Mouse (Mus musculus) stomach, embryonic 15.5 days (tissue): Measurements from ENCODE around the gene Carhsp1. TPM values are rescaled to one million over a fixed set of nuclear protein-coding genes. Genes with fewer than 3 reads are reported as not detected.

ENCODE experiments used
- ATAC-seq: fragments of 200-750 bp; cut with Nextera tagmentation; 2 replicates; pipeline ENCODE4 v1.8.0; 2017; ENCODE audit warnings: low read depth, moderate number of reproducible peaks, moderate TSS enrichment; ENCODE audit not compliant: insufficient read depth, low FRiP score
- H3K27ac ChIP-seq: fragments of 300-500 bp; sonication (generic); 2 replicates; pipeline ENCODE4 v1.5.1; 2015; ENCODE audit warnings: mild to moderate bottlenecking, inconsistent platforms
- H3K27me3 ChIP-seq: fragments of 300-500 bp; sonication (generic); replicated peaks from 2 replicates; pipeline ENCODE4 v1.6.1; 2015; ENCODE audit warnings: inconsistent platforms
- H3K36me3 ChIP-seq: fragments of 300-500 bp; sonication (generic); 2 replicates; pipeline ENCODE4 v1.6.1; 2015; ENCODE audit warnings: inconsistent platforms
- H3K4me1 ChIP-seq: fragments of 300-500 bp; sonication (generic); 2 replicates; pipeline ENCODE4 v1.6.1; 2015; ENCODE audit warnings: inconsistent platforms
- H3K4me2 ChIP-seq: fragments of 300-500 bp; sonication (generic); 2 replicates; pipeline ENCODE4 v1.6.1; 2015; ENCODE audit warnings: mild to moderate bottlenecking, inconsistent platforms
- H3K4me3 ChIP-seq: fragments of 300-500 bp; sonication (generic); replicated peaks from 2 replicates; pipeline ENCODE4 v1.5.1; 2015; ENCODE audit warnings: inconsistent platforms
- H3K9ac ChIP-seq: fragments of 300-500 bp; sonication (generic); 2 replicates; pipeline ENCODE4 v1.6.1; 2015; ENCODE audit warnings: inconsistent platforms
- H3K9me3 ChIP-seq: fragments of 300-500 bp; sonication (generic); 2 replicates; pipeline ENCODE4 v1.6.1; 2016; ENCODE audit warnings: inconsistent platforms
- WGBS: fragments of 180-500 bp; shearing (Covaris S2); methylation state at CpG from one replicate; pipeline ENCODE4 v1.1.7; 2015; 5-methylcytosine and 5-hydroxymethylcytosine counted together
- polyA plus RNA-seq: library from polyadenylated mRNA; unstranded; fragments of >200 nt; fragmentation: Nextera tagmentation; extraction: Ambion mirVana; gene quantifications from 2 replicates; pipeline ENCODE4 v1.2.1, GENCODE M21; 2015

The Carhsp1 gene
- polyA plus RNA-seq, 1 experiment from 2014 or later: 82.3 TPM

DNA sequence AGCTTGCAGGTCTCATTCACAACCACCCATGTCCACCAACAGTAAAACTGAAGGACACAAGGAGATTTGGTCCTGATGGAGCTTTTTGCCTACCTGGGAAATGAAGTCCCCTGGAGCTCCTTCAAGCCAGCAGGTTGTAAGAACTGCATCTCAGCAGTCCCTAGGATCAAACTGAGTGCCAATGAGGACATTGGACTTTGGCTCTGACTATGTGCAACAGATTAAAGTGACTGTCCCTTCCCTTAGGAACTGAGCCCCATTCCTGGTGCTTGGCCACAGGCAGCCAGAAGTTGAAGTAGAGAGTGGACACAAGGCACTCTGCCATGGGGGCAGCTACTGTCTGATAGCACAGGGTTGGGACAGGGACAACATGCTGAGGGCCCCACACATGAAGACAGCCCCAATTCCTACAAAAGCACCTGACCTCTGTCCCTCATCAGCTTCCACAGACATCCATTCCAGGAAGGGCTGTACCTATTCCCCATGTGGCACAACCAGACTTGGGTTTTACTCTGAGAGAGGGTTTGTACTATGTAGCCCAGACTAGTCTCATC, 15.7 kb upstream of the Carhsp1 start:
- Histone ChIP-seq H3K36me3 (peaks cover 29% of the 10 kb centered on the region), H3K9me3 (no peaks in the 10 kb centered on the region), H3K4me1 (peaks cover 10% of the 10 kb centered on the region; the same call in 1 of the 2 replicates), H3K4me2 (no peak overlapping the region), H3K9ac (no peak overlapping the region), H3K27ac (no peak overlapping the region), H3K4me3 (no peak overlapping the region), H3K27me3 (no peaks in the 10 kb centered on the region)
- ATAC-seq: no peak

DNA sequence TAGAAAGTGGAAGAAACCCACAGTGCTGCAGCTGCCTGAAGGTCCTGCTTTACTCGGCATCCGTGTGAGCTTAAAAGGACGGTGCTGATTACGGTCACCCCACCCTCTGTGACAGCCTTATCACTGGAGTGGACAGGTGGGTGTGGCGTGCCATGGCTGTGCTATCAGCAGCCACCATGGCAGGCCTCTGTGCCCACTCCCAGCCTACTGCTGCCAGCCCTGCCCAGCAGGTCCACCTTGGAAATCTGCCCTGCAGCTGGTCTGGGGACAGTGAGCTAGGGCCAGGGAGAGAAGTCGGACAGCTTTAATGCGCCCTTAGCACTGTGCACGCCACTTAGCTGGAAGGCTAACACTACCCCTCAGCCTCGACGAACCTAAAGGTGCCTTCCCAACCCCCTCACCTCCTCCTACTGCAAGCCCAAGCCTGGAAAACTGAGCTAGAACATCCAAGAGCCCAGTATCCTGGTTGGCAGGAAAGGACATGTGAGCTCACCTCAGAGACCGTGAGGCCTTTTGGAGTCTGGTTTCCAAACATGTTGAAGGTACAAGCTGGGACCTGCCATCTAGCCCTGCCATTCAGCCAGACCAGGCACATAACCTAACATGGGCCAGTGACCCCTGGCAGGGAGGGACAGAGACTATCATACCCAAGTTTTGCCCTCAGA, 15.0 kb upstream of the Carhsp1 start:
- H3K27ac ChIP-seq: peak overlapping the region; percentile 44; the same call in 1 of the 2 replicates
- H3K4me3 ChIP-seq: no peak overlapping the region
- peaks cover 10% of the 10 kb centered on the region; the same call in 1 of the 2 replicates for H3K4me1 ChIP-seq

GRCm38 (mm10) chr16:8686121-8686870, 14.3 kb upstream of the Carhsp1 start:
- peaks cover 10% of the 10 kb centered on the region; the same call in 1 of the 2 replicates for H3K4me1 ChIP-seq
- peaks cover 17% of the 10 kb centered on the region for H3K36me3 ChIP-seq
- WGBS: 54% methylated on average over 7 of the region's 7 CpGs
- H3K4me2 ChIP-seq: no peak overlapping the region
- peak; percentile 37; the same call in 1 of the 2 replicates for ATAC-seq
- H3K27ac ChIP-seq: peak overlapping the region; percentile 44; the same call in 1 of the 2 replicates
- no peak overlapping the region for H3K9ac ChIP-seq
- no peak overlapping the region for H3K4me3 ChIP-seq
- H3K27me3 ChIP-seq: no peaks in the 10 kb centered on the region
- H3K9me3 ChIP-seq: no peaks in the 10 kb centered on the region

More for the DNA sequence above, 15.0 kb upstream of the Carhsp1 start:
- Histone ChIP-seq H3K9me3 (no peaks in the 10 kb centered on the region), H3K27me3 (no peaks in the 10 kb centered on the region), H3K36me3 (peaks cover 23% of the 10 kb centered on the region), H3K9ac (no peak overlapping the region), H3K4me2 (no peak overlapping the region)
- WGBS: 66% methylated on average over 11 of the region's 11 CpGs
- ATAC-seq: peak; percentile 95

- H3K4me3 ChIP-seq: no peak overlapping the region
- 52% methylated on average over 4 of the region's 4 CpGs for WGBS
- H3K36me3 ChIP-seq: peaks cover 8% of the 10 kb centered on the region
- H3K9me3 ChIP-seq: no peaks in the 10 kb centered on the region
- H3K4me1 ChIP-seq: peaks cover 10% of the 10 kb centered on the region; the same call in 1 of the 2 replicates
- ATAC-seq: no peak
- H3K27ac ChIP-seq: no peak overlapping the region
- H3K9ac ChIP-seq: no peak overlapping the region
- H3K27me3 ChIP-seq: no peaks in the 10 kb centered on the region
- no peak overlapping the region for H3K4me2 ChIP-seq
Measured at GRCm38 (mm10) chr16:8685087-8685486, 13.1 kb upstream of the Carhsp1 start.

- no peak within 1 kb of the TSS for H3K4me3 ChIP-seq
- no peak within 1 kb of the TSS for H3K9ac ChIP-seq
- ATAC-seq: no peak
- 0 out of 2 replicates have a peak, but pooled peaks cover 2% of the 10 kb centered on the region for H3K4me1 ChIP-seq
- H3K9me3 ChIP-seq: no peaks in the 10 kb centered on the region
- no peaks in the 10 kb centered on the region for H3K36me3 ChIP-seq
- H3K27me3 ChIP-seq: no peaks in the 10 kb centered on the region
- 86% methylated on average over 5 of the region's 5 CpGs for WGBS
- no peak within 1 kb of the TSS for H3K4me2 ChIP-seq
- H3K27ac ChIP-seq: no peak within 1 kb of the TSS
Measured at GRCm38 (mm10) chr16:8680470-8680869, 8.5 kb upstream of the Carhsp1 start, which contains the start of gene Gm5767. Gene Gm5767, plus strand, starts transcription at chr16:8680770.

- no peak overlapping the region for H3K27ac ChIP-seq
- H3K4me1 ChIP-seq: no peaks in the 10 kb centered on the region
- H3K9ac ChIP-seq: no peak overlapping the region
- WGBS: 70% methylated on average over 3 of the region's 3 CpGs
- H3K9me3 ChIP-seq: no peaks in the 10 kb centered on the region
- no peak for ATAC-seq
- H3K36me3 ChIP-seq: no peaks in the 10 kb centered on the region
- no peak overlapping the region for H3K4me2 ChIP-seq
- no peaks in the 10 kb centered on the region for H3K27me3 ChIP-seq
- H3K4me3 ChIP-seq: no peak overlapping the region
Measured at GRCm38 (mm10) chr16:8679780-8680179, 7.8 kb upstream of the Carhsp1 start.

GRCm38 (mm10) chr16:8678676-8679075, 6.7 kb upstream of the Carhsp1 start:
- WGBS: 73% methylated on average over 4 of the region's 4 CpGs
- Histone ChIP-seq H3K27me3 (no peaks in the 10 kb centered on the region), H3K4me1 (no peaks in the 10 kb centered on the region), H3K4me2 (no peak overlapping the region), H3K9ac (no peak overlapping the region), H3K27ac (no peak overlapping the region), H3K4me3 (no peak overlapping the region), H3K9me3 (no peaks in the 10 kb centered on the region), H3K36me3 (no peaks in the 10 kb centered on the region)
- ATAC-seq: no peak

GRCm38 (mm10) chr16:8678035-8678434, 6.1 kb upstream of the Carhsp1 start:
- no peak overlapping the region for H3K4me3 ChIP-seq
- H3K36me3 ChIP-seq: no peaks in the 10 kb centered on the region
- H3K4me1 ChIP-seq: no peaks in the 10 kb centered on the region
- peak; percentile 42; the same call in 1 of the 2 replicates for ATAC-seq
- H3K27ac ChIP-seq: no peak overlapping the region
- 51% methylated on average over 5 of the region's 5 CpGs for WGBS
- H3K27me3 ChIP-seq: no peaks in the 10 kb centered on the region
- no peak overlapping the region for H3K9ac ChIP-seq
- no peak overlapping the region for H3K4me2 ChIP-seq
- H3K9me3 ChIP-seq: no peaks in the 10 kb centered on the region

DNA sequence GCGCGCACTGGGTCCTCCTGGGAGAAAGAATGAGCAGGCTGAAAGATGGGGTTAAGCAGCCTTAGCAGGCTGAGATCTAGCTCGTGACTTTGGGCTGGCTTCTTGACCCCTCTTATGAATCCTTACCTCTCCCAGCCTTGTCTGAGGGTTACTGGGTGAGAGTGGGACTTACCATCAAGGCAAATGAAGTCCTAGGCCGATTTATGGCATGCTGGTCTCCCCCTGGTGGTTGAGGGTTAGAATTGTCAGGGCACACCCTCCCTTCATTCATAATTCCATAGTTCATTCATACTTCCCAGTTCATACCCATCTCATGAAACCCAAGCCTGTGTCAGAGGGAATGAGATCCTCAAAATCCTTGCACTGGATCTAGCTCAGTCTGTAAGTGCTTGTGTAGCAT, 4.8 kb upstream of the Carhsp1 start:
- WGBS: 57% methylated on average over 4 of the region's 4 CpGs
- H3K9ac ChIP-seq: no peak overlapping the region
- H3K27ac ChIP-seq: no peak overlapping the region
- H3K36me3 ChIP-seq: no peaks in the 10 kb centered on the region
- H3K27me3 ChIP-seq: no peaks in the 10 kb centered on the region
- ATAC-seq: no peak
- H3K4me2 ChIP-seq: no peak overlapping the region
- no peak overlapping the region for H3K4me3 ChIP-seq
- no peaks in the 10 kb centered on the region for H3K4me1 ChIP-seq
- H3K9me3 ChIP-seq: no peaks in the 10 kb centered on the region

DNA sequence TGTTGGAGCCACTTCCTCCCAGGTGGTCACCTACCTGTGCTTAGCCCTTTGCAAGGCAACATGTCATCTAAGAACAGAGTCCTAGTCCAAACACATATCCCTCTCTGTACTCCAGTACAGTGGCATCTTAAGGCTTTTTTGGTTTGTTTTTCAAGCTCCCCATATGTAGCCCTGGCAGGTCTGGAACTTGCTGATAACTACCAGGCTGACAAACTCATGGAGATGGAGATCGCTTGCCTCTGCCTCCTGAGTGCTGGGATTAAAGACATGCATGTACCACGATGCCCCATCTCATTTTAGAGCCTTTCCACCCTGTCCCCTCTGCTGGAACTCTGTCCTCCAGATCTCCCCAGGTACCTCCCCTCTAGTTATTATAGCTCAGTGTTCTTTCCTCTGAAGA, 4.3 kb upstream of the Carhsp1 start:
- ATAC-seq: peak; percentile 9; the same call in 1 of the 2 replicates
- 70% methylated on average over 2 of the region's 2 CpGs for WGBS
- Histone ChIP-seq H3K36me3 (no peaks in the 10 kb centered on the region), H3K27me3 (no peaks in the 10 kb centered on the region), H3K9ac (no peak overlapping the region), H3K4me2 (no peak overlapping the region), H3K27ac (no peak overlapping the region), H3K4me3 (no peak overlapping the region), H3K9me3 (no peaks in the 10 kb centered on the region), H3K4me1 (no peaks in the 10 kb centered on the region)

- no peak for ATAC-seq
- Histone ChIP-seq H3K27ac (no peak overlapping the region), H3K4me2 (no peak overlapping the region), H3K9ac (no peak overlapping the region), H3K4me3 (no peak overlapping the region), H3K27me3 (no peaks in the 10 kb centered on the region), H3K9me3 (no peaks in the 10 kb centered on the region), H3K36me3 (no peaks in the 10 kb centered on the region), H3K4me1 (peaks cover 6% of the 10 kb centered on the region)
- 79% methylated on average over 8 of the region's 8 CpGs for WGBS
Measured at GRCm38 (mm10) chr16:8675559-8675958, 3.6 kb upstream of the Carhsp1 start.

GRCm38 (mm10) chr16:8674165-8674564, 2.2 kb upstream of the Carhsp1 start:
- Histone ChIP-seq H3K9me3 (no peaks in the 10 kb centered on the region), H3K27ac (no peak overlapping the region), H3K4me1 (peaks cover 20% of the 10 kb centered on the region), H3K9ac (no peak overlapping the region), H3K4me3 (no peak overlapping the region), H3K4me2 (peak overlapping the region; percentile 8; the same call in 1 of the 2 replicates), H3K27me3 (no peaks in the 10 kb centered on the region), H3K36me3 (no peaks in the 10 kb centered on the region)
- no peak for ATAC-seq
- 4% methylated on average over 8 of the region's 8 CpGs for WGBS
